Mouse (Mus musculus) cerebellum, adult 2 months (tissue): ENCODE results near the gene Gsx1.

Experiments used
- CTCF ChIP-seq: fragments of 200-500 bp; IDR thresholded peaks from 2 replicates; pipeline ENCODE4 v1.5.1; 2011; ENCODE audit warnings: low read depth, mild to moderate bottlenecking, control low read depth, low read length, moderate library complexity, borderline replicate concordance; ENCODE audit not compliant: insufficient read depth
- POLR2A ChIP-seq: fragments of 200-500 bp; IDR thresholded peaks from 2 replicates; pipeline ENCODE4 v1.6.1; 2011; ENCODE audit warnings: low read length, control low read depth, borderline replicate concordance; ENCODE audit not compliant: insufficient read depth

GRCm38 (mm10) chr5:147190885-147191284 lies 2.4 kb downstream of the Gsx1 start:
- TF ChIP-seq CTCF (no peak), POLR2A (no peak)
